Mouse (Mus musculus): ENCODE data around the gene Chst3. TPM values are rescaled to one million over a fixed set of nuclear protein-coding genes. Genes with fewer than 3 reads are reported as not detected.

The Chst3 gene
- polyA plus RNA-seq, 1 experiment = 21.7 TPM

- TF ChIP-seq POLR2A (IDR thresholded peaks at IDR 0.05; ENCODE audit: borderline replicate concordance, extremely low read depth, low read depth, low read length) (no peak), CTCF (IDR thresholded peaks at IDR 0.05; ENCODE audit: insufficient read depth, low read length) (no peak)
- no peaks in the 10 kb centered on the region; the same call in 1 of the 2 replicates for H3K4me1 ChIP-seq (ENCODE audit: control insufficient read depth, insufficient read depth, low read length)
- H3K4me3 ChIP-seq (replicated peaks; ENCODE audit: extremely low read depth, low read depth, low read length) = peak overlapping the region; percentile 14
- DNase-seq = no peak
- 72% methylated on average over 5 of the region's 5 CpGs for WGBS
These were observed 1.0 kb upstream of the Chst3 start for GRCm38 (mm10) chr10:60220042-60220523.

GRCm38 (mm10) chr10:60218033-60218590, 948 bp downstream of the Chst3 start:
- Histone ChIP-seq H3K4me3 (replicated peaks; ENCODE audit: extremely low read depth, low read depth, low read length) (peak overlapping the region; percentile 71), H3K4me1 (ENCODE audit: control insufficient read depth, insufficient read depth, low read length) (no peaks in the 10 kb centered on the region; the same call in 1 of the 2 replicates)
- DNase-seq = no peak
- TF ChIP-seq POLR2A (IDR thresholded peaks at IDR 0.05; ENCODE audit: borderline replicate concordance, extremely low read depth, low read depth, low read length) = no peak
- TF ChIP-seq CTCF (IDR thresholded peaks at IDR 0.05; ENCODE audit: insufficient read depth, low read length) = no peak
- 13% methylated on average over 18 of the region's 18 CpGs for WGBS

- H3K4me3 ChIP-seq (replicated peaks; ENCODE audit: extremely low read depth, low read depth, low read length) = no peak overlapping the region
- TF ChIP-seq CTCF (IDR thresholded peaks at IDR 0.05; ENCODE audit: insufficient read depth, low read length) = no peak
- no peak for TF ChIP-seq POLR2A (IDR thresholded peaks at IDR 0.05; ENCODE audit: borderline replicate concordance, extremely low read depth, low read depth, low read length)
- DNase-seq = no peak
- H3K4me1 ChIP-seq (ENCODE audit: control insufficient read depth, insufficient read depth, low read length) = no peaks in the 10 kb centered on the region; the same call in 1 of the 2 replicates
- 82% methylated on average over 11 of the region's 11 CpGs for WGBS
These were observed 2.5 kb downstream of the Chst3 start for GRCm38 (mm10) chr10:60216331-60217095.

DNA sequence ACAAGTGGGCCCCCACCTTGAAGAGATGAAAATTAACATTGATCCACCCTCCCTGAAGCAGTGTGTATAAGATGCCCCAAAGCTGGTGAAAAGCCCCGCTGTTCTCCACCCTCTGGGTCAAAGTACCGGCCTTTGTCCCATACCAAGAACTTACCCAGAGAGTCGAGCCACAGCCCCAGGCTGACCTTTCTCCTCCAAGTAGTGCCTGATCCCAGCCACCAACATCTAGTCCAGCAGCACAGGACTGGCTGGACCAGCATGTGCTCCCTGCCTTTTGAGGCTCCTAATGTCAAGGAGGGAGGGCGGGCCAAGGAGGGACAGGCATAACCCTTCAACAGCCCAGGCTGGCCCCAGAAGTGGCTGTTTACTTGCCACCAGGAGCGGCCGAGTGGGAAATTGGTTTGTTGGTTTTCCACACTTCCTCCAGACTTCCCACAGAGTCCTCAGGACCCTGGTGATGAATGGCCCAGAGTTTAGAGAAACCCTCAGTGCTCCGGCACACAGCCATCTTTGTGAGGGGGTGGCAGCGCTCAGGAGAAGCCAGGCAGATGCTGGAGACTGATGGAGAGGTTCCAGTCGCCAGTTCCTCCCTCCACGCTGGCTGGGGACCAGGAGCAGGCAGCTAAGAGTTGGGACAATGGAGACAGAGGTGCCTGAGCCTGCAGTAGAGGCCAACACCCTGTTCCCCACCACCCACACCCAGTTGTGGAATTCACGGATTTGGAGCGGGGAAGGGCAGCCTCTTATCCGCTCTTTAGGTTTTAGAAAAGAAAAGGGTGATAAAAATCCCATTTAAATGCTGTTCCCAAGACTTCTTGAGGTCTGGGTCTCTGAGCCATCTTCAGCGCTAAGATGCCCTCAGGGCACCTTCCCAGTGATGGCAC, 3.7 kb downstream of the Chst3 start:
- peak; percentile 58; the same call in 1 of the 2 replicates for TF ChIP-seq POLR2A (IDR thresholded peaks at IDR 0.05; ENCODE audit: borderline replicate concordance, extremely low read depth, low read depth, low read length)
- no peak for TF ChIP-seq CTCF (IDR thresholded peaks at IDR 0.05; ENCODE audit: insufficient read depth, low read length)
- Histone ChIP-seq H3K4me1 (ENCODE audit: control insufficient read depth, insufficient read depth, low read length) (no peaks in the 10 kb centered on the region; the same call in 1 of the 2 replicates), H3K4me3 (replicated peaks; ENCODE audit: extremely low read depth, low read depth, low read length) (peak overlapping the region; percentile 14)
- WGBS = 40% methylated on average over 14 of the region's 14 CpGs
- DNase-seq = no peak

DNA sequence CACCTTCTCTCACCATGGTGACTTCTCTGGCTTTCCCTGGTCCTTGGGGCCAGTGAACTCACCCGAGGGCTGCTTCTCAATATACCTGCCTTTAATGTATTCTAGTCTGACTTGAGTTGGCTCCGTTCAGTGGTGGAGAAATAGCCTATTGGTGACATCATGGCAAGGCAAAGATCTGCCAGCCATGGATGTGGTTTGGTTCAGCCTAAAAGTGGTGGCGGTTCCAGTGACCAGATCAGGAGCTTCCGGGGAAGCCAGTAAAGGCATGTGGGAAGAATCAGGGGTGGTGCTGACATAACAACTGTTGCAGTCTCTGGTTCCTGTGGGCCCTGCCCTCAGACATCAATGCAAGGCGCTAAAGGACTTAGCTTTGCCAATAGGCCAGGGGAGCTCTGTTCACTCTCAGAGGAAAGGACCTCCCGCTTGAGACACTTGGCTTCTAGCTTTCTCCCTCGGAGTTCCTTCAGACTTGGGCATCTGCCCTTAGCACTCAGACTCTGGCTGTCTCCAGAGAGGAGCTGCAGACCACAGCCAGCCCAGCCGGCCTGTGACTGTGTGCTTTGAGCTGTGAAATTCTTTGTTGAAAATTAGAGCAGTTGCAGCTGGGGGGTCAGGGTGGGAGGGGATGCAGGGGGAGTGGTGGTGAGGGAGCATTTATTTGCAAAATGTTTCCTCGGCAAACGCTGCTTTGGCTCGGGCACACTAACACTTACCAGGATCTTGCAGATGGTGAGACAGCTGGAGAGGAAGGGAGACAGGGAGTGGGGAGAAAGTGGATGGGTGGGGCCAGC, 6.3 kb downstream of the Chst3 start:
- DNase-seq = no peak
- TF ChIP-seq POLR2A (IDR thresholded peaks at IDR 0.05; ENCODE audit: borderline replicate concordance, extremely low read depth, low read depth, low read length) (no peak), CTCF (IDR thresholded peaks at IDR 0.05; ENCODE audit: insufficient read depth, low read length) (no peak)
- peak overlapping the region; percentile 6 for H3K4me3 ChIP-seq (replicated peaks; ENCODE audit: extremely low read depth, low read depth, low read length)
- 42% methylated on average over 11 of the region's 11 CpGs for WGBS
- H3K4me1 ChIP-seq (ENCODE audit: control insufficient read depth, insufficient read depth, low read length) = no peaks in the 10 kb centered on the region; the same call in none of the 2 replicates

DNA sequence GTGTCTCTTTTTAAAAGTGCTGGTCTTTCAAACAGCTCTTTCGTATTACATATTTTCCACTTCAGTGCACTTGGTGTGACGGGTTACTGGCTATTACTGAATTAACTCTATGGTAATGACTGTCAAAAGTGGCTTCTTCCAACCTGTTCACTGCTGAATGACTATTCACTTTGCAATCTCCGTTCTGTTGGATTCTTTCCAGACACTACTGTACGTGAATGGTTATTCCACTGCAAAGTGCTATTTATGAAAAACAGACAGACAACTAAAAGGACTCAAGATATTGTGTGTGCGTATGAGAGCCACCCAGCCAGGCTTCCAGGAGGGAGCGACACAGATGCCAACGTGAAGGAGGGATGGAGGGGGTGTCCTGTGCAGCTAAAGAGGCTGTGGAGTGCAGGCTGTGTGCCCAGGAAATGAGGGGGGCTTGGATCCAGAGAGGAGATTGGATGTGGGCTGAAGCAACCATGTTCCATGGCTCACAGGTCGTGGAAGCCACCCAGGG, 7.5 kb downstream of the Chst3 start:
- Histone ChIP-seq H3K4me1 (ENCODE audit: control insufficient read depth, insufficient read depth, low read length) (no peaks in the 10 kb centered on the region; the same call in none of the 2 replicates), H3K4me3 (replicated peaks; ENCODE audit: extremely low read depth, low read depth, low read length) (no peak overlapping the region)
- no peak for DNase-seq
- TF ChIP-seq POLR2A (IDR thresholded peaks at IDR 0.05; ENCODE audit: borderline replicate concordance, extremely low read depth, low read depth, low read length) = no peak
- no peak for TF ChIP-seq CTCF (IDR thresholded peaks at IDR 0.05; ENCODE audit: insufficient read depth, low read length)
- WGBS = 55% methylated on average over 8 of the region's 8 CpGs

DNA sequence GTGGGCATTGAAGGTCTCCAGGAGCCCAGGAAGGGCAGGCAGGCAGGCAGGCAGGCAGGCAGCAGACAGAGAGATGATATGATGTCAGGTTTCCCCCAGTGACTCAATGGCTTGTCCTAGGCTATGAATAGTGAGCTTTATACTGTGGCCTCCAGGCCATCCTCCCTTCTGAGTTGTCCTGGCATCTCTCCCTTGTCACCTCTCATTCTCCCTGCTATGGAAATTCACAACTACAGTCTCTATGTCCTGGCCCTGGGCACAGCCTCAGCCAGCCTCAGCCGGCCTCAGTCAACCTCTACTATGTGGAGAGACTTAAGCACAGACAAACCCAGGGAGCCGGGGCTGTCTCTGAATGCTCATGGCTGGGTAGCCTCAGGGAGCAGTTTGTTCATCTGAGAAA, 8.6 kb downstream of the Chst3 start:
- DNase-seq = no peak
- Histone ChIP-seq H3K4me3 (replicated peaks; ENCODE audit: extremely low read depth, low read depth, low read length) (no peak overlapping the region), H3K4me1 (ENCODE audit: control insufficient read depth, insufficient read depth, low read length) (peaks cover 5% of the 10 kb centered on the region; the same call in 1 of the 2 replicates)
- TF ChIP-seq CTCF (IDR thresholded peaks at IDR 0.05; ENCODE audit: insufficient read depth, low read length) (no peak), POLR2A (IDR thresholded peaks at IDR 0.05; ENCODE audit: borderline replicate concordance, extremely low read depth, low read depth, low read length) (no peak)
- WGBS = 83% methylated on average over 2 of the region's 2 CpGs

- WGBS = 25% methylated on average over 5 of the region's 5 CpGs
- Histone ChIP-seq H3K4me3 (replicated peaks; ENCODE audit: extremely low read depth, low read depth, low read length) (no peak overlapping the region), H3K4me1 (ENCODE audit: control insufficient read depth, insufficient read depth, low read length) (peaks cover 5% of the 10 kb centered on the region; the same call in 1 of the 2 replicates)
- TF ChIP-seq CTCF (IDR thresholded peaks at IDR 0.05; ENCODE audit: insufficient read depth, low read length) (no peak), POLR2A (IDR thresholded peaks at IDR 0.05; ENCODE audit: borderline replicate concordance, extremely low read depth, low read depth, low read length) (no peak)
- DNase-seq = no peak
These were observed 9.8 kb downstream of the Chst3 start for GRCm38 (mm10) chr10:60209237-60209636.
